Mouse (Mus musculus): ENCODE measurements around the gene Stfa2l1. TPM values are rescaled to one million over a fixed set of nuclear protein-coding genes. Genes with fewer than 3 reads are reported as not detected.
A peak's percentile ranks its signal among the peaks of the same experiment; 100 is the strongest.
"Not testable (repeated sequence)": the region's sequence is repeated elsewhere in the genome, so short reads cannot be mapped to it uniquely, and the experiment has no call there.

The Stfa2l1 gene
- polyA plus RNA-seq (2016; fragmentation: Nextera tagmentation; extraction: Ambion mirVana) = 1.5 TPM in 1 of 2 replicates, not detected in the other

DNA sequence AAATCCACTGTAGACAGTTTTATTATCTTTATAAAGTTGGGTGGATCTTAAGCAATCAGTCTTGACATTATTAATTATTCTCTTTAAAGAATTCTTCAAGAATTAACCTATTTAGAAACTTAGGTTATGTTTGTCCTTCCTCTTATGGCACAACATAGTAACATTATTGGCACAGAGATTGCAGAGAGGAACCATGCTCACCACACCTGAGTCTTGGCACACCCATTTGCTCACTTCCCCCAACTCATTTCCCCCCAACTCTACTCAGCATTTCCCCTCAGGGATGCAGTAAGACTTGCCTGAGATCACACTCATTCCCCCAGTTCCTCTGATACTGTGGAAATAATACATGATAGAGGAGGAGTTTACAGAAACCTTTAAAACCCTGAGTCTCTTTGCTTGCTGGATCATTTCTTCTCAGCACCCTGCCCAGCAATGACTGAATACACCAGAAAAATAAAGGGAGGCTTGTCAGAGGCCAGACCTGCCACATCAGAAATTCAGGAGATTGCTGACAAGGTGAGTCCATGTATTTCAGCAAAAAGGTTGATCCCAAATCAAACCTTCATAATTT lies at the start of gene Stfa2l1:
Gene Stfa2l1, plus strand, starts transcription at position 410 of the 574 bp plus-strand sequence.
- Histone ChIP-seq H3K9ac (no peak within 1 kb of the TSS), H3K27me3 (replicated peaks) (no peaks in the 10 kb centered on the region), H3K27ac (no peak within 1 kb of the TSS), H3K9me3 (no peaks in the 10 kb centered on the region), H3K4me3 (no peak within 1 kb of the TSS), H3K4me1 (no peaks in the 10 kb centered on the region), H3K4me2 (replicated peaks) (no peak within 1 kb of the TSS), H3K36me3 (no peaks in the 10 kb centered on the region)
- no peak for ATAC-seq (ENCODE audit: low FRiP score, low read depth)

DNA sequence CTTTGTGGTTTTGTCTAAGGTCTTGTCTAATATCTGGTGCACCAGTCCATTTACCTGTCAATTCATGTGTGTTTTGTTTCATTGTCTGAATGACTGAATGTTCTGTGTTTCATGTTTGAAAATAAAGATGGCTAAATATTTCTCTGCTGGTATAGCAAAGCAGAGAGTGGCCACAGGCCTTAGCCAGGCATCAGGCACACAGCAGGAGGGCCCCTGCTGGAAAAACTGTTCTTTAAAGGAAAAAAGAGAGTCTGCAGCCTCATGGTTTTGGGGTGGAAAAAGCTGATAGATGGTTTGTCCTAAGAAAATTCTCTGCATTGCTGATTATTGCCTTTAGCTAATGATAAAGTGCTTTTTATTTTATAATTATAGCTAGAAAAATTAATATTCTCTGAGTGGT lies 45.1 kb upstream of the Stfa2l1 start:
- not testable (repeated sequence) for H3K9me3 ChIP-seq; H3K36me3 ChIP-seq; H3K4me3 ChIP-seq; ATAC-seq (ENCODE audit: low FRiP score, low read depth); H3K4me2 ChIP-seq (replicated peaks); H3K9ac ChIP-seq; H3K4me1 ChIP-seq; H3K27ac ChIP-seq; H3K27me3 ChIP-seq (replicated peaks)

DNA sequence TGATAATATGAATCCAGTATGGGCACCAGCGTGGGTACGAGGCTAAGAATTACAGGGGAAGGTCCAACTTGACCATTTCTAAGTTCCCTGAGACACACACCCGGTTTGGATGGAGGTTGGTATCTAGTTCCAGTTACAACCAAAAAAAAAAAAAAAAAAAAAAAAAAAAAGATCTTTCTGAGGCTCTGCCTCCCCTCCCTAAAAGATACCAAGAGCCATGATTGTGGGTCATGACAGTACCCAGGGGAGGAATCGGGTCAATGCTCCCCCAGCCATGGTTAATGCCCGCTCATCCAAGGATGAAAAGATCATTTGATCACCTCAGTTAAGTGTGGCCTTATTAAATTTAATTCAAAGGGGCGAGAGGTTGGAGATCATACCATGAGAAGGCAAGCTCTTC lies 40.9 kb upstream of the Stfa2l1 start:
- not testable (repeated sequence) for H3K27ac ChIP-seq; H3K36me3 ChIP-seq; H3K4me3 ChIP-seq; H3K4me2 ChIP-seq (replicated peaks); H3K9me3 ChIP-seq; ATAC-seq (ENCODE audit: low FRiP score, low read depth); H3K4me1 ChIP-seq; H3K9ac ChIP-seq; H3K27me3 ChIP-seq (replicated peaks)
- 90% methylated on average over 6 of the region's 6 CpGs for WGBS

DNA sequence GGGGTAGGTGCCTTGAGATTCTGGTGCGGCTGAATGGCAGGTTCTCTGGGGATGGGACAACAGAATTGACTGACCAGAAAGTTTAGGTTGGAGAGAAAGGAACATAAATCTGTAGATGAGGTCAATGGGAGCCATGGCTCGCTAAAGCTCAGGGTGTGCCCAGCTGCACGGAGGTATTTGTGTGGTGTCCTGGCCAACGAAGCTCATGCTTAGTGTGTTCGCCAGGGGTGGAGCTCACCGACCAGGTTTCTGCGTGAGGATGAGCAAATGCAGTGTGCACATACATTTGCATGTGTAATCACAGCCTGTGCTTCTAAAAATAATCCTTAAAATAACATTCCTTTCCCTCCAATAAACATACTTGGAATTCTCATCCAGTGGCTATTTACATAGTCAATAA lies 28.5 kb upstream of the Stfa2l1 start:
- H3K9ac ChIP-seq = no peak overlapping the region
- no peaks in the 10 kb centered on the region for H3K4me1 ChIP-seq
- H3K4me2 ChIP-seq (replicated peaks) = no peak overlapping the region
- H3K4me3 ChIP-seq = no peak overlapping the region
- 88% methylated on average over 7 of the region's 7 CpGs for WGBS
- H3K36me3 ChIP-seq = no peaks in the 10 kb centered on the region
- H3K27me3 ChIP-seq (replicated peaks) = no peaks in the 10 kb centered on the region
- no peaks in the 10 kb centered on the region for H3K9me3 ChIP-seq
- no peak overlapping the region for H3K27ac ChIP-seq
- ATAC-seq (ENCODE audit: low FRiP score, low read depth) = no peak

DNA sequence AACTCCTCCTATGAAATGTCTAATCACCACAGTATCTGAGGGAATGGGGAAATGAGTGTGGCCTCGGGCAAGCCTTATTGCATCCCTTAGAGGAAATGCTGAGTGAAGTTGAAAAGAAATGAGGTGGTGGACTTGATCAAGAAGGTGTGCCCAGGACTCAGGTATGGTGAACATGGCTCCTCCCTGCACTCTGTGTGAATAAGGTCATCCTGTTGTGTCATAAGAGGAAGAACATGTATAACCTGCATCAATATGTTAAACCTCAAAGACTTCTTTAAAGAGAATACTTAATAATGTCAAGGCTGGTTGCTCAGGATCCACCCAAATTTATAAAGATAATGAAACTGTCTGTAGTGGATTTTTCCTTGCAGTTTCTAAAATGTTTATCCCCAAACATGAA lies 25.5 kb upstream of the Stfa2l1 start, which contains the start of gene Csta1:
Gene Csta1, minus strand, starts transcription at position 101 of the 400 bp plus-strand sequence.
- no peak within 1 kb of the TSS for H3K4me3 ChIP-seq
- H3K36me3 ChIP-seq = no peaks in the 10 kb centered on the region
- H3K9ac ChIP-seq = no peak within 1 kb of the TSS
- H3K4me1 ChIP-seq = no peaks in the 10 kb centered on the region
- H3K4me2 ChIP-seq (replicated peaks) = no peak within 1 kb of the TSS
- H3K27me3 ChIP-seq (replicated peaks) = no peaks in the 10 kb centered on the region
- no peak within 1 kb of the TSS for H3K27ac ChIP-seq
- WGBS = 84% methylated on average over 1 of the region's 1 CpGs
- no peaks in the 10 kb centered on the region for H3K9me3 ChIP-seq
- ATAC-seq (ENCODE audit: low FRiP score, low read depth) = no peak

DNA sequence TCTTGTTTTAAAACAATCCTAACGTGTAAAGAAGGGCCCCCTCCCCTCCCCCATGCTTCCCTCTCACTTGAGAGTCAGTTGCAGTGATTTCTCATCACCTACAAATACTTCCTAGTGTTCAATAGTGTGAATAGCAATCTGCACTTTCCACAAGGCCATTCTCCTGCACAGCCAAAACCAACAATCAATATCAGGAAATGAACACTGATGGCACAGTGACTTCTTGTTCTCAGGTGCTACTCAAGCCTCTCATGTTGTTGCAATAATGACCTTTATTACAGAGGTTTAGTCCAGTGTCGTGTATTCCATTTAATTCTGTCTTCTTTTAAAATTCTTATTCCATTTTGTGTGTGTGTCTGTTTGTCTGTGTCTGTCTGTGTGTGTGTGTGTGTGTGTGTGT lies 18.4 kb upstream of the Stfa2l1 start:
- H3K4me2 ChIP-seq (replicated peaks) = no peak overlapping the region
- no peak overlapping the region for H3K27ac ChIP-seq
- no peaks in the 10 kb centered on the region for H3K36me3 ChIP-seq
- H3K4me1 ChIP-seq = no peaks in the 10 kb centered on the region
- no peak overlapping the region for H3K9ac ChIP-seq
- no peaks in the 10 kb centered on the region for H3K27me3 ChIP-seq (replicated peaks)
- H3K9me3 ChIP-seq = no peaks in the 10 kb centered on the region
- no peak for ATAC-seq (ENCODE audit: low FRiP score, low read depth)
- H3K4me3 ChIP-seq = no peak overlapping the region
- WGBS = 75% methylated on average over 2 of the region's 2 CpGs

DNA sequence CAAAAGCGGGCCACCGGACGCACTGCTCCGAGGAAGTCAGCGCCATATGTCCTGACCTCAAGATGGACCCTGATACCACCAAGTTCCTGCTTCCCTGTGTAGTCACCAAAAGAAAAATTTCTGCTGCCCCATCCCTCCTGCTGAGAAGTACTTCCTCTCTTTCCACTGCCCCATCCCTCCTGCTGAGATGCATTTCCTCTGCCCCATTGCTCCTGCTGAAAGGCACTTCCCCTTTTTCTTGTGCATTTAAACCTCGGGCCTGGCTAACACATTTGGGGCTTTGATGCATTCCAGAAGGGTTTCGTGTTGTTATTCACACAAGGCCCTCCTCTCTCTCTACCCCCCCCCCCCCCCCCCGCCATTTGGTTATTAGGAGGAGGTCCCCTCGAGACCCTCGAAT lies 11.2 kb downstream of the Stfa2l1 start:
- 86% methylated on average over 10 of the region's 10 CpGs for WGBS

DNA sequence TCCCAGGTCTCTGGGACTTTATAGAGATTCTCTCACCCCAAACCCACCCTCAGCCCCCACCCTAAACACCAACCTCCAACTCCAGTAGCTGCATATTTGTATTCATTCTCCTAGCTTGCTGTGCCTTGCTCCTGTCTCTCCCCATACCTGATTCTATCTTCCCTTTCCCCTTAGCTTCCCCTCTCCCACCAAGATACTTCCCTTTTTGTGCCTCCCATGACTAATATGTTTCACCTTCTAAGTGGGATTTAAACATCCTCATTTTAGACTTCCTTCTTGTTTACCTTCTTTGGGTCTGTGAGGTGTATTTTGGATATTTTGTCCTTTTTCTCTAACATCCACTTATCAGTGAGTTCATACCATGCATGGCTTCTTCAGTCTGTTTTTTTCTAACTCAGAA lies 19.5 kb downstream of the Stfa2l1 start:
- Histone ChIP-seq H3K9me3 (no peaks in the 10 kb centered on the region), H3K27ac (no peak overlapping the region), H3K4me1 (no peaks in the 10 kb centered on the region), H3K27me3 (replicated peaks) (no peaks in the 10 kb centered on the region), H3K9ac (no peak overlapping the region), H3K36me3 (no peaks in the 10 kb centered on the region), H3K4me3 (no peak overlapping the region), H3K4me2 (replicated peaks) (no peak overlapping the region)
- ATAC-seq (ENCODE audit: low FRiP score, low read depth) = no peak

More for the DNA sequence above, 11.2 kb downstream of the Stfa2l1 start:
- not testable (repeated sequence) for H3K4me1 ChIP-seq; H3K4me2 ChIP-seq (replicated peaks); H3K9me3 ChIP-seq; H3K27me3 ChIP-seq (replicated peaks); H3K27ac ChIP-seq; H3K4me3 ChIP-seq; H3K36me3 ChIP-seq; H3K9ac ChIP-seq; ATAC-seq (ENCODE audit: low FRiP score, low read depth)

DNA sequence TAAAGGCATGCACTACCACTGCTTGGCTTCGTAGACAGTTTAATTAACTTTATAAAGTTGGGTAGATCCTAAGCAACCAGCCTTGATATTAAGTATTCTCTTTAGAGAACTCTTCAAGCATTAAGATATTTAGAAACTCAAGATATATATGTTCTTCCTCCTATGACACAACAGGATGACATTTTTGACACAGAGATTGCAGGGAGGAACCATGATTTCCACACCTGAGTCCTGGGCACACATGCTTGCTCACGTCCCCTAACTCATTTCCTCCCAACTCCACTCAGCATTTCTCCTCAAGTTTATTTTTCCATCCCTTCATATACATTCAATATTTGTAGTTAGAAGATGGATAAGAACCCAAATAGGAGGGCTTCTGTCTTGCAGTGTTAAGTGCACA lies 23.3 kb downstream of the Stfa2l1 start:
- Histone ChIP-seq H3K27me3 (replicated peaks) (no peaks in the 10 kb centered on the region), H3K9ac (no peak overlapping the region), H3K36me3 (no peaks in the 10 kb centered on the region), H3K4me3 (no peak overlapping the region), H3K9me3 (no peaks in the 10 kb centered on the region), H3K27ac (no peak overlapping the region), H3K4me2 (replicated peaks) (no peak overlapping the region), H3K4me1 (no peaks in the 10 kb centered on the region)
- 85% methylated on average over 2 of the region's 2 CpGs for WGBS
- no peak for ATAC-seq (ENCODE audit: low FRiP score, low read depth)

DNA sequence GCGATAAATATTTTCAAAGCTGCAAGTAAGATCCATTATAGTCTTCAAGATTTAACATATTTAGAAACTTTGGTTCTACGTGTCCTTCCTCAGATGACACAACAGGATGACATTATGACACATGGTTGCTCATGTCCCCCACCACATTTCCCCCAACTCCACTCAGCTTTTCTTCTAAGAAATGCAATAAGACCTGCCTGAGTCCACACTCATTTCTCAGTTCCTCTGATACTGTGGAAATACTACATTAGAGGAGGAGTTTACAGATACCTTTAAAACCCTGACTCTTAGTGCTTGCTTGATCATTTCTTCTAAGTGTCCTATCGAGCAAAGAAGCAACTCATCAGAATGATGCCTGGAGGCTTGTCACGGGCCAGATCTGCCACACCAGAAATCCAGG lies 27.3 kb downstream of the Stfa2l1 start, which contains the start of gene Gm5483:
Gene Gm5483, plus strand, starts transcription at position 301 of the 400 bp plus-strand sequence.
- not testable (repeated sequence) for H3K4me1 ChIP-seq; H3K36me3 ChIP-seq; H3K9ac ChIP-seq; H3K9me3 ChIP-seq; H3K27me3 ChIP-seq (replicated peaks); H3K27ac ChIP-seq; H3K4me3 ChIP-seq; H3K4me2 ChIP-seq (replicated peaks); ATAC-seq (ENCODE audit: low FRiP score, low read depth)
- WGBS = 84% methylated on average over 4 of the region's 4 CpGs

DNA sequence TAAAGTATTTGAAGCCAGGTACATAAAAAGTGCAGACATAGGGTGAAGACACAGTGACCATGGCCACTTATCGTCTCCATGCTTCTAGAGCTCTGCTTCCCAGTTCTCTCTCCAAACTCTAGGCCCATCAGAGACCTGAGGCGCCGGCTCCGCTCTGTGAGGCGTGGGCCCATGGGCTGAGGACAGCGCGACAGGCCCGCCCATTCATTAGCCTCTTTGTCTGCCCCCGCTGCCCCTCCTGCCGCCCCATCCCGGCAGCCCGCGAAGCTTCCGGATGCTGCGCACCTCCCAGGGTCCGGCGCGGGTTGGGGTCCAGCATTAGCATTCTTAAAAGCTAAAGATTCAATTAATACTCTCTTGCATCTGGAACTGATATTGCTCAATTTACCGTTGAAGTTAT lies 42.6 kb downstream of the Stfa2l1 start:
- no peaks in the 10 kb centered on the region for H3K4me1 ChIP-seq
- WGBS = 48% methylated on average over 19 of the region's 19 CpGs
- no peak overlapping the region for H3K4me3 ChIP-seq
- peak overlapping the region; percentile 42 for H3K4me2 ChIP-seq (replicated peaks)
- no peak overlapping the region for H3K27ac ChIP-seq
- H3K36me3 ChIP-seq = no peaks in the 10 kb centered on the region
- H3K9ac ChIP-seq = no peak overlapping the region
- ATAC-seq (ENCODE audit: low FRiP score, low read depth) = peak; percentile 53; the same call in 1 of the 2 replicates
- no peaks in the 10 kb centered on the region for H3K27me3 ChIP-seq (replicated peaks)
- no peaks in the 10 kb centered on the region for H3K9me3 ChIP-seq

DNA sequence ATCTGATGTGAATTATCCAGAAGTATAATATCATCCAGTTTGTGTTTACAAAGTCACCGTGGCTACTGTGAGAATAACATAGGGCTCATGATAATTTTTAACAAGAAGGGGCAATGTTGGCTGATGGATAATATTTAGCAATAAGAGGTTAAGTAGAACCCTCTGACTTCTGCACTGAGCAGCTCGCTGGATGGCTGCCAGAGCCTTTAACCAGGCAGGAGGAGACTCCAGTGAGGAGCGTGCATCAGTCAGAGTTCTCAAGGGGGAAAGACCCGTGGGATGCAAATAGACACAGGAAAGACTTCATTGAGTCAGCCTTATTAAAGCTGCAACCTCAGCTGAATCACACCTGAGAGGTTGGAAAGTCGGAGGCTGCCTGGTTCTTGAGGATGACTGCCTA lies 47.2 kb downstream of the Stfa2l1 start:
- H3K36me3 ChIP-seq = no peaks in the 10 kb centered on the region
- no peak overlapping the region for H3K27ac ChIP-seq
- no peak for ATAC-seq (ENCODE audit: low FRiP score, low read depth)
- H3K27me3 ChIP-seq (replicated peaks) = no peaks in the 10 kb centered on the region
- no peaks in the 10 kb centered on the region for H3K4me1 ChIP-seq
- H3K9ac ChIP-seq = no peak overlapping the region
- WGBS = 81% methylated on average over 5 of the region's 5 CpGs
- no peaks in the 10 kb centered on the region for H3K9me3 ChIP-seq
- H3K4me3 ChIP-seq = no peak overlapping the region
- no peak overlapping the region for H3K4me2 ChIP-seq (replicated peaks)

DNA sequence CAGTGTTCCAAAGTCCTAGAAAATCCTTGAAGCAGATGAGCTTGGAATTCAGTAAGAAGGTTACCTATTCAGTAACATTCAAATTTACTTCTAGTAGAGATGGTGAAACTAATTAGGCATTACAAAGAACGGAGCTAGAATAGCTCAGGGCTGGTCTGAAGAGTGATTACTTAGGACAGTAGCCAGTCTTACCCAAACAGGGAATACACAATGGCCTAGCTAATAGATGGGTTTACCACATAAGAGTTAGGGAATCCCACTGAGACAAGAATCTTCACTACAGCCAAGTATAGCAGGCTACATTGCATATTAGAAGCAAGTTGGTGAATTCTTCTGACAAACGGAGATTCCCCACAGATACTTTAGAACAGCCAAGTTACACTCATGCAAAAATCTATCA lies 49.1 kb downstream of the Stfa2l1 start:
- not testable (repeated sequence) for ATAC-seq (ENCODE audit: low FRiP score, low read depth); H3K27me3 ChIP-seq (replicated peaks)
- WGBS = 30% methylated on average over 2 of the region's 2 CpGs

More for the DNA sequence above, 49.1 kb downstream of the Stfa2l1 start:
- H3K27ac ChIP-seq; H3K36me3 ChIP-seq; H3K4me2 ChIP-seq (replicated peaks); H3K4me1 ChIP-seq; H3K4me3 ChIP-seq; H3K9ac ChIP-seq; H3K9me3 ChIP-seq: not testable (repeated sequence)
